19 mouse cellular contexts compared by ENCODE assay signal in genomic region chr17:64644888-64645605, GRCm38 (mm10). TPM values are rescaled to one million over a fixed set of nuclear protein-coding genes. Genes with fewer than 3 reads are reported as not detected.
A peak's percentile ranks its signal among the peaks of the same experiment; 100 is the strongest.
DNase-seq lines count a peak whose midpoint lies in the region; ATAC-seq and TF ChIP-seq lines count a peak whose summit lies in the region.
"Had no signal": no experiment of that assay in that cellular context is flagged by ENCODE, and none has a peak within 500 bp of the region (broad histone marks: within the 10 kb centered on the region; RNA-seq: fewer than 3 reads in every experiment).

No protein-coding gene starts in this region.

- H3K79me2 ChIP-seq in liver, adult 2 months (ENCODE audit: control insufficient read depth, insufficient read depth, low read length) = peaks cover 25% of the 10 kb centered on the region; the same call in 1 of the 2 replicates

- H3K27me3 ChIP-seq in kidney, adult 2 months (replicated peaks; ENCODE audit: control insufficient read depth, insufficient read depth, low read length) = no peaks in the 10 kb centered on the region
- no peaks in the 10 kb centered on the region for H3K27me3 ChIP-seq in liver, adult 2 months (ENCODE audit: control insufficient read depth, insufficient read depth, low read length)
- H3K27me3 ChIP-seq in liver, embryonic 11.5 days (replicated peaks; ENCODE audit: control insufficient read depth, insufficient read depth, low read length) = no peaks in the 10 kb centered on the region
- H3K27me3 ChIP-seq in intestine, postnatal 0 days (replicated peaks; ENCODE audit: control insufficient read depth, insufficient read depth, low read length) = no peaks in the 10 kb centered on the region
- H3K27me3 ChIP-seq: hindbrain, embryonic 15.5 days; megakaryocyte, embryonic 14.5 days; midbrain, embryonic 13.5 days had no signal

- peak overlapping the region; percentile 38; the same call in 1 of the 2 replicates for H3K9ac ChIP-seq in liver, adult 2 months (ENCODE audit: low read depth, low read length)
- no peak overlapping the region for H3K9ac ChIP-seq in liver, embryonic 11.5 days (ENCODE audit: low read depth, low read length)
- no peak overlapping the region for H3K9ac ChIP-seq in intestine, postnatal 0 days (ENCODE audit: low read depth, low read length)
- H3K9ac ChIP-seq: hindbrain, embryonic 15.5 days; midbrain, embryonic 13.5 days had no signal

- H3K4me2 ChIP-seq in liver, embryonic 11.5 days = no peak overlapping the region
- H3K4me2 ChIP-seq in intestine, postnatal 0 days (replicated peaks; ENCODE audit: low read depth) = no peak overlapping the region
- H3K4me2 ChIP-seq: hindbrain, embryonic 15.5 days; midbrain, embryonic 13.5 days had no signal

- no peak for TF ChIP-seq CTCF in kidney, adult 2 months (conservative IDR thresholded peaks at IDR 0.05; ENCODE audit: insufficient read depth, insufficient read length, low read depth, low read length)
- no peak for TF ChIP-seq CTCF in liver, adult 2 months (IDR thresholded peaks at IDR 0.05; ENCODE audit: low read depth, low read length)
- no peak for TF ChIP-seq CTCF in intestine, postnatal 0 days (IDR thresholded peaks at IDR 0.05; ENCODE audit: low read depth)

- no peaks in the 10 kb centered on the region for H3K9me3 ChIP-seq in liver, embryonic 11.5 days (ENCODE audit: control insufficient read depth, low read length)
- H3K9me3 ChIP-seq in intestine, postnatal 0 days (ENCODE audit: control insufficient read depth) = no peaks in the 10 kb centered on the region
- H3K9me3 ChIP-seq: heart, embryonic 10.5 days; hindbrain, embryonic 15.5 days; megakaryocyte, embryonic 14.5 days; midbrain, embryonic 13.5 days had no signal

- H3K4me3 ChIP-seq in kidney, adult 2 months (ENCODE audit: insufficient read depth, low read depth, low read length) = no peak overlapping the region
- no peak overlapping the region for H3K4me3 ChIP-seq in liver, adult 2 months (ENCODE audit: insufficient read depth, low read depth, low read length)
- no peak overlapping the region for H3K4me3 ChIP-seq in liver, embryonic 11.5 days (ENCODE audit: low read depth, low read length)
- H3K4me3 ChIP-seq in intestine, postnatal 0 days (ENCODE audit: low read depth, low read length) = no peak overlapping the region
- H3K4me3 ChIP-seq: heart, embryonic 10.5 days; hindbrain, embryonic 15.5 days; left cerebral cortex, adult 2 months; megakaryocyte, embryonic 14.5 days; midbrain, embryonic 13.5 days had no signal

- no peak overlapping the region for H3K27ac ChIP-seq in kidney, adult 2 months (ENCODE audit: insufficient read depth, low read depth, low read length)
- peak overlapping the region; percentile 87 for H3K27ac ChIP-seq in liver, adult 2 months (replicated peaks; ENCODE audit: insufficient read depth, low read depth, low read length)
- no peak overlapping the region for H3K27ac ChIP-seq in liver, embryonic 11.5 days (ENCODE audit: low read depth, low read length)
- no peak overlapping the region for H3K27ac ChIP-seq in intestine, postnatal 0 days (ENCODE audit: low read depth, low read length)
- H3K27ac ChIP-seq: heart, embryonic 10.5 days; hindbrain, embryonic 15.5 days; left cerebral cortex, adult 2 months; midbrain, embryonic 13.5 days had no signal

- no peak for ATAC-seq in liver, embryonic 11.5 days (replicated peaks; ENCODE audit: low FRiP score)
- ATAC-seq in intestine, postnatal 0 days = peak; percentile 71
- ATAC-seq: forebrain, embryonic 14.5 days; midbrain, embryonic 13.5 days had no signal

- peaks cover 3% of the 10 kb centered on the region; the same call in 1 of the 2 replicates for H3K4me1 ChIP-seq in kidney, adult 2 months (ENCODE audit: control insufficient read depth, insufficient read depth, low read length)
- peaks cover 26% of the 10 kb centered on the region for H3K4me1 ChIP-seq in liver, adult 2 months (ENCODE audit: control insufficient read depth, insufficient read depth, low read length)
- no peaks in the 10 kb centered on the region for H3K4me1 ChIP-seq in liver, embryonic 11.5 days (replicated peaks; ENCODE audit: control insufficient read depth, insufficient read depth, low read length)
- no peaks in the 10 kb centered on the region for H3K4me1 ChIP-seq in intestine, postnatal 0 days (replicated peaks; ENCODE audit: control insufficient read depth, insufficient read depth, low read length)

- DNase-seq in kidney, adult 2 months = peak; percentile 55
- no peak for DNase-seq in kidney, adult 11 months
- peak; percentile 76 for DNase-seq in liver, adult 2 months (ENCODE audit: extremely low read depth, low read depth, low spot score)
- no peak for DNase-seq in liver, embryonic 11.5 days (ENCODE audit: low spot score)
- DNase-seq in yolk sac, embryonic 10.5 days (ENCODE audit: low spot score) = peak; percentile 26
- DNase-seq in adrenal gland, adult 8-10 months = no peak
- DNase-seq: adrenal gland, postnatal 14 days; cerebellum, adult 2 months; cerebellum, postnatal 36 days; left cerebral cortex, postnatal 4 days; lung, adult 2 months; lung, postnatal 36 days had no signal

- no peaks in the 10 kb centered on the region for H3K36me3 ChIP-seq in kidney, adult 2 months (ENCODE audit: control insufficient read depth, insufficient read depth, low read length)
- H3K36me3 ChIP-seq in liver, adult 2 months (ENCODE audit: control insufficient read depth, insufficient read depth, low read length) = peaks cover 43% of the 10 kb centered on the region
- no peaks in the 10 kb centered on the region for H3K36me3 ChIP-seq in liver, embryonic 11.5 days (ENCODE audit: control insufficient read depth, insufficient read depth, low read length)
- H3K36me3 ChIP-seq in intestine, postnatal 0 days (ENCODE audit: control insufficient read depth, insufficient read depth) = peaks cover 9% of the 10 kb centered on the region; the same call in 1 of the 2 replicates
- H3K36me3 ChIP-seq: hindbrain, embryonic 15.5 days; midbrain, embryonic 13.5 days had no signal

- no peak for TF ChIP-seq POLR2A in kidney, adult 2 months (IDR thresholded peaks at IDR 0.05; ENCODE audit: low read depth, low read length)
- no peak for TF ChIP-seq POLR2A in liver, adult 2 months (IDR thresholded peaks at IDR 0.05; ENCODE audit: extremely low read depth, insufficient read depth, low read length)

- WGBS in kidney, adult 2 months = 74% methylated on average over 8 of the region's 8 CpGs
- 22% methylated on average over 8 of the region's 8 CpGs for WGBS in liver, adult 2 months
- WGBS in liver, embryonic 11.5 days = 78% methylated on average over 8 of the region's 8 CpGs
- WGBS in intestine, postnatal 0 days = 41% methylated on average over 8 of the region's 8 CpGs

RNA-seq across cellular contexts. Expression of gene Man2a1, which starts 44.5 kb away (rescaled TPM):
- 25.6 and 27.3 TPM in 2 replicates for polyA plus RNA-seq in kidney, adult 2 months (2012; rRNA removed)
- 93.6 and 109 TPM in 2 replicates for total RNA-seq in liver, adult 2 months (2014; rRNA removed)
- polyA plus RNA-seq in liver, adult 2 months (2012; rRNA removed) = 25.4 and 34.5 TPM in 2 replicates
- polyA plus RNA-seq in liver, embryonic 11.5 days (2014; fragmentation: Nextera tagmentation; extraction: Ambion mirVana) = 5.7 and 6.8 TPM in 2 replicates
- 7.2 and 8.7 TPM in 2 replicates for polyA plus RNA-seq in intestine, postnatal 0 days (2015; fragmentation: Nextera tagmentation; extraction: Ambion mirVana)
- total RNA-seq in adrenal gland, adult 8-10 months (2022) = 100 to 1,000 TPM; 112 to 154 (median 134) TPM

Comparison
In these comparisons a context has a peak if more than half of its experiments do, and no peak if none do; other contexts are left out.
1. DNase-seq: peak in kidney, adult 2 months (single experiment), liver, adult 2 months (single experiment) and yolk sac, embryonic 10.5 days (single experiment); none in kidney, adult 11 months (single experiment), liver, embryonic 11.5 days (single experiment) and adrenal gland, adult 8-10 months (single experiment).